Mouse (Mus musculus) cerebral cortex, adult 2 months (tissue): ENCODE data around the gene Smim6.

ENCODE experiments used
- WGBS: fragments of 180-500 bp; shearing (Covaris S2); methylation state at CpG from one replicate; pipeline ENCODE4 v1.1.7; 2018; 5-methylcytosine and 5-hydroxymethylcytosine counted together

Gene Smim6

DNA sequence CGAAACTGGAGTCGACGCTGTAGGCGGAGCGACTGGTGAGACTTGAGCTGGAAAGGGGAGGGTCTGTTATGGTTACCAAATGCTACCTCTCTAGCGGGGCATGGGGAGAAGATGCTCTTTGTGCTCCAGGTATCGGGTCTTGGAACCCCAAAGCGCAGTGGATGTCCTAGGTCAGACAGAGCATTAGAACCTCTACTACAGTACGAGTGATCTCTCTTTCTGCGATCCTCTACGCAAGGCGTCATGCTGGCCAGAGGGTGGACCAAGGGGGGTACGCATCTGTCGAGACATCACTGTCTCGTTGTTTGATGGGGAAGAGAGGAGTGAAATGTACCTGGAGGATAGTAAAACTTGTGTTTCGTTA lies 21.9 kb downstream of the Smim6 start:
- under 1% methylated on average over 16 of the region's 16 CpGs for WGBS

DNA sequence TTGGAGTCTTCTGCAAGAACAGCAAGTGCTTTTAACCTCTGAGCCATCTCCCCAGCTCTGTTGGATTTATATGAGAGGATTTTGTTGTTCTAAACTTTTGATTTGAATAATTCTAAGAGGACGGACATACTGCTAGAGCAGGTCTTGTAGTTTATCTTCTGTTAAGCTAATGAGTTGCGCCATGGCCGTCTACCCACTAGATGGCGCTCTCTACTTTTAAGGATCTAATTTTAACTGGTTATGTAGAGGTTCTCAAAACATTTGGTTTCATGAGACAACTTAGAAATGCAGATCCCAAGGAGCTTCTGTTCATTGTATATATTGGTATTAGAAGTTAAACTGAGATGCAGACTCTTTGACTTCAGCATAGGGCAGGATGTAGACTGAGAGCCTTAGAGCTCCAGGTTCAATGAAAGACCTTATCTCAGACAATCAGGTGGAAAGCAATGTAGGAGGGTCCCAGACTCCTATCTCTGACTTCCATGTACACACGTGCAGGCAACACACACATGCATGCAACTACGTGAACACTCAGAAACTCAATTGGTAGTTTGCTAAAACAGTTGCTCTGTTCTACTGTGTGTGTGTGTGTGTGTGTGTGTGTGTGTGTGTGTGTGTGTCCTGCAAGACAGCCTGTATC lies 28.0 kb downstream of the Smim6 start:
- WGBS = 28% methylated on average over 6 of the region's 6 CpGs

- WGBS = 79% methylated on average over 7 of the region's 7 CpGs
Observed at GRCm38 (mm10) chr11:115941980-115942379, 30.2 kb downstream of the Smim6 start.

GRCm38 (mm10) chr11:115945247-115945646 lies 33.4 kb downstream of the Smim6 start:
- WGBS = 80% methylated on average over 8 of the region's 8 CpGs

- WGBS = 75% methylated on average over 9 of the region's 9 CpGs
Observed at GRCm38 (mm10) chr11:115946221-115946828, 34.5 kb downstream of the Smim6 start.

GRCm38 (mm10) chr11:115948316-115948715 lies 36.5 kb downstream of the Smim6 start:
- WGBS = 77% methylated on average over 9 of the region's 9 CpGs

- WGBS = 62% methylated on average over 2 of the region's 2 CpGs
Observed at GRCm38 (mm10) chr11:115950719-115951118, 38.9 kb downstream of the Smim6 start.

- 61% methylated on average over 5 of the region's 5 CpGs for WGBS
Observed at GRCm38 (mm10) chr11:115954712-115955111, 42.9 kb downstream of the Smim6 start.

GRCm38 (mm10) chr11:115955195-115955858 lies 43.5 kb downstream of the Smim6 start:
- WGBS = 60% methylated on average over 10 of the region's 10 CpGs

DNA sequence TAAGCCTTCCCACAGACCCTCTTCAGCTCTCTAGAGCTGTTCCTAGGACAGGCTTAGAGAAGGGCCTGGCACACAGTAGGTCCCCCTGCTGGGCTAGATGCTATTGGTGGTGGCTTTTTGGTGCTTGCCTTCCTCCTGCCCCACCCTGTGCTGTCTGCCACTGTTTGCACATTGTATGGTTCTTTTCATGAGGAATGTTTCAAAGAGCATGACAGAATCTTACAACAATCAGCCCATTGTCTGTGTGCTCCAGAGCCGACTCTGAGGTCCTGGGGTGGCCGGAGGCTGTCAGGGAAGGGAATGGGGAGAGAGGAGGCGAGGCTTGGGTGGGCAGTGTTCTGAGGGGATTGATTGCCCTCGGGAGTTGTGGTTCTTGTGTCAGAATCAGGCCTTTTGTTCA lies 44.6 kb downstream of the Smim6 start:
- 50% methylated on average over 4 of the region's 4 CpGs for WGBS

DNA sequence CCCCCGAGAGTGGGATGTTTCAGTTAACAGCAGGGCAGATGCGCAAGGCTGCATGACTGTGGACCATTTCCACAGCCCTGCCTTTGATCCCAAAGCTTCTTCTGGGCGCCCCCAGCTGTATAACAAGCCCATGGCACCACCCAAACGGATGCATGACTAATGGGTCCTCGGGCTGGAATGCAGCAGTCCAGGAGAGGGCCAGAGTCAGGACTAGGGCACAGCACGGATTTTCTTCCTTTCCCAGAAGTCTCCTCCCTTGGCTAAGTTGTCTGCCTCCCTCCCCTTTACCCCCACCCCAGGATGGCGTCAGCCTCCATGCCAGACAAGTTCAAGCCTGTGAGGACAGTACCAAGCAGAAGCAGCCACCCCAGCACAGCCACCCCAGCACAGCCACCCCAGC lies 46.2 kb downstream of the Smim6 start:
- 69% methylated on average over 7 of the region's 7 CpGs for WGBS

- 92% methylated on average over 9 of the region's 9 CpGs for WGBS
Observed at GRCm38 (mm10) chr11:115959018-115959417, 47.2 kb downstream of the Smim6 start.

DNA sequence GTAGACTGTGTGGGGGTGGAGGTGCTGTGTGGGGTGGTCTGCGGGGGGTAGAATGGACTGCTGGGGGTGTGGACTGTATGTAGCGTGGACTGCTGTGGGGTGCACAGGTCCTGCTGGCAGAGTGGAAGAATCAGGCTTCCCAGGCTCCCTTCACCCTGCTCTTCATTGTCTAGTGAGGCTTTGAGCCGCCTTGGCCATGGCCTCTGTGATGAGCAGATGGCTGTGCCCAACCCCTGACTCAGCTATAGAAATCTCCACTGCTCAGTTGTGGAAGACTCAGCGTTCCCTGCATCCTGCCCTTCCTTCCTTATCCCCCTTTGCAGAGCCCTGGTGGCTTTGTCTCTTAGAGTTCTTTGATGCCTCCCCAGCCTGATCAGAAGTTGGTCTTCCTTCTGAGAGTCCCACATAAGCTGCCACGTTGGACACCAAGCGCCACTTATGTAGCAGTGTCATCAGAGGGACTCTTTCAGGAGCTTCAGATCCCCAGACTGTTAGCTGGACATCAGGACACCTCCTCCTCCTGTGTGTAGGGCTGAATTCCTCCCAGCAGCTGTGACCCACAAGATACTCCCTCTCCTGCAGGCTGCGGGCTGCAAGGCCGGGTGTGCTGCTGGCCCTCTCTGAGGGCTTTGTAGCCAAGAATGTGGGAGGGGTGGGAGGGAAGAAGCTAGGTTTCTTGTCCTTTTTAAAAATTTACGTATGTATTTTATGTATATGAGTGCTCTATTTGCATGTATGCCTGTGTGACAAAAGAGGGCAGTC lies 51.0 kb downstream of the Smim6 start:
- WGBS = 79% methylated on average over 9 of the region's 9 CpGs
